Mouse (Mus musculus) testis, adult 2 months (tissue): ENCODE measurements around the gene Gata3. TPM values are rescaled to one million over a fixed set of nuclear protein-coding genes. Genes with fewer than 3 reads are reported as not detected.

ENCODE experiments used
- H3K27ac ChIP-seq: fragments of 200-500 bp; 2 replicates; pipeline ENCODE4 v1.5.1; 2012; ENCODE audit warnings: low read depth, low read length; ENCODE audit not compliant: control insufficient read depth, insufficient read depth
- H3K27me3 ChIP-seq: fragments of 200-500 bp; 2 replicates; pipeline ENCODE4 v1.6.1; 2012; ENCODE audit warnings: mild to moderate bottlenecking, low read length, moderate library complexity; ENCODE audit not compliant: control insufficient read depth, insufficient read depth
- H3K36me3 ChIP-seq: fragments of 200-500 bp; 2 replicates; pipeline ENCODE4 v1.6.1; 2012; ENCODE audit warnings: mild to moderate bottlenecking, low read length; ENCODE audit not compliant: control insufficient read depth, insufficient read depth
- H3K4me1 ChIP-seq: fragments of 200-500 bp; 2 replicates; pipeline ENCODE4 v1.6.1; 2012; ENCODE audit warnings: low read length; ENCODE audit not compliant: control insufficient read depth, insufficient read depth
- H3K4me3 ChIP-seq: fragments of 200-500 bp; 2 replicates; pipeline ENCODE4 v1.5.1; 2012; ENCODE audit warnings: low read depth, mild to moderate bottlenecking, low read length, moderate library complexity, mixed read lengths; ENCODE audit not compliant: control insufficient read depth
- CTCF ChIP-seq: fragments of 200-500 bp; IDR thresholded peaks from 2 replicates; pipeline ENCODE4 v1.5.1; 2012; ENCODE audit warnings: low read depth, mild to moderate bottlenecking, inconsistent platforms, low read length, moderate library complexity; ENCODE audit not compliant: control insufficient read depth, insufficient read depth, insufficient replicate concordance
- POLR2A ChIP-seq: fragments of 200-500 bp; IDR thresholded peaks from 2 replicates; pipeline ENCODE4 v1.6.1; 2012; ENCODE audit warnings: low read depth, mild to moderate bottlenecking, inconsistent platforms, low read length, moderate library complexity; ENCODE audit not compliant: control insufficient read depth
- polyA plus RNA-seq: library from polyadenylated mRNA; depleted of rRNA; stranded (reverse); fragments of >200 nt; gene quantifications from 2 replicates; pipeline ENCODE4 v1.2.3, GENCODE M21; 2012

Gene Gata3
- polyA plus RNA-seq, 1 experiment, result 1.0 TPM

- H3K27me3 ChIP-seq, result peaks cover 17% of the 10 kb centered on the region
- H3K4me1 ChIP-seq, result peaks cover 24% of the 10 kb centered on the region
- TF ChIP-seq CTCF (no peak), POLR2A (no peak)
- peak overlapping the region; percentile 64 for H3K4me3 ChIP-seq
- H3K36me3 ChIP-seq, result no peaks in the 10 kb centered on the region
- no peak overlapping the region for H3K27ac ChIP-seq
Observed at GRCm38 (mm10) chr2:9876621-9877325, 13.1 kb downstream of the Gata3 start.

GRCm38 (mm10) chr2:9875676-9876357 is 14.0 kb downstream of the Gata3 start:
- no peak overlapping the region for H3K4me3 ChIP-seq
- H3K27me3 ChIP-seq, result peaks cover 8% of the 10 kb centered on the region

GRCm38 (mm10) chr2:9875220-9875619 is 14.6 kb downstream of the Gata3 start:
- TF ChIP-seq POLR2A (no peak), CTCF (no peak)
- Histone ChIP-seq H3K27me3 (peaks cover 6% of the 10 kb centered on the region), H3K4me1 (peaks cover 20% of the 10 kb centered on the region), H3K36me3 (no peaks in the 10 kb centered on the region), H3K4me3 (no peak overlapping the region), H3K27ac (no peak overlapping the region)

More at GRCm38 (mm10) chr2:9875676-9876357, 14.0 kb downstream of the Gata3 start:
- no peak overlapping the region for H3K27ac ChIP-seq
- H3K4me1 ChIP-seq, result peaks cover 20% of the 10 kb centered on the region
- no peak for TF ChIP-seq CTCF
- TF ChIP-seq POLR2A, result no peak
- no peaks in the 10 kb centered on the region for H3K36me3 ChIP-seq

- Histone ChIP-seq H3K36me3 (no peaks in the 10 kb centered on the region), H3K4me3 (peak overlapping the region; percentile 13; the same call in 1 of the 2 replicates), H3K27ac (no peak overlapping the region), H3K4me1 (peaks cover 20% of the 10 kb centered on the region), H3K27me3 (peaks cover 6% of the 10 kb centered on the region)
- TF ChIP-seq POLR2A, result no peak
- no peak for TF ChIP-seq CTCF
Observed at GRCm38 (mm10) chr2:9874467-9875219, 15.2 kb downstream of the Gata3 start.

- H3K4me1 ChIP-seq, result peaks cover 19% of the 10 kb centered on the region
- H3K4me3 ChIP-seq, result no peak overlapping the region
Observed at GRCm38 (mm10) chr2:9873757-9874156, 16.1 kb downstream of the Gata3 start.

GRCm38 (mm10) chr2:9872682-9873081 is 17.2 kb downstream of the Gata3 start:
- Histone ChIP-seq H3K27ac (no peak overlapping the region), H3K4me1 (peaks cover 18% of the 10 kb centered on the region), H3K36me3 (no peaks in the 10 kb centered on the region), H3K4me3 (peak overlapping the region; percentile 26; the same call in 1 of the 2 replicates), H3K27me3 (peaks cover 3% of the 10 kb centered on the region)
- TF ChIP-seq CTCF (no peak), POLR2A (no peak)

More at GRCm38 (mm10) chr2:9873757-9874156, 16.1 kb downstream of the Gata3 start:
- Histone ChIP-seq H3K27me3 (peaks cover 6% of the 10 kb centered on the region), H3K36me3 (no peaks in the 10 kb centered on the region), H3K27ac (no peak overlapping the region)
- TF ChIP-seq CTCF, result no peak
- no peak for TF ChIP-seq POLR2A

GRCm38 (mm10) chr2:9871798-9872197 is 18.0 kb downstream of the Gata3 start:
- Histone ChIP-seq H3K27ac (no peak overlapping the region), H3K4me3 (no peak overlapping the region), H3K36me3 (no peaks in the 10 kb centered on the region), H3K27me3 (peaks cover 3% of the 10 kb centered on the region), H3K4me1 (peaks cover 12% of the 10 kb centered on the region)
- TF ChIP-seq CTCF (no peak), POLR2A (no peak)
